Mouse (Mus musculus) G1E (cell line): Measurements from ENCODE around the gene Defb23. TPM values are rescaled to one million over a fixed set of nuclear protein-coding genes. Genes with fewer than 3 reads are reported as not detected.

Source experiments
- ATAC-seq: 2 replicates; pipeline ENCODE4 v1.8.0; 2016; ENCODE audit warnings: mild to moderate bottlenecking; ENCODE audit not compliant: insufficient number of reproducible peaks, poor library complexity, low FRiP score, severe bottlenecking; ENCODE audit errors: extremely low read depth
- DNase-seq: peaks from one replicate; pipeline ENCODE4 v3.0.0; 2012; ENCODE audit warnings: low spot score
- H3K27me3 ChIP-seq: 2 replicates; pipeline ENCODE4 v1.6.1; 2012; ENCODE audit warnings: mild to moderate bottlenecking, low read length, inconsistent platforms; ENCODE audit not compliant: insufficient read depth
- H3K36me3 ChIP-seq: replicated peaks from 2 replicates; pipeline ENCODE3; 2012; ENCODE audit warnings: mild to moderate bottlenecking, inconsistent platforms
- H3K4me1 ChIP-seq: 2 replicates; pipeline ENCODE4 v1.6.1; 2012; ENCODE audit warnings: low read depth, low read length, inconsistent platforms, mixed read lengths; ENCODE audit not compliant: insufficient read depth
- H3K4me3 ChIP-seq: 2 replicates; pipeline ENCODE4 v1.5.1; 2012; ENCODE audit warnings: low read depth, mild to moderate bottlenecking, inconsistent platforms, low read length, moderate library complexity, mixed read lengths
- H3K9me3 ChIP-seq: replicated peaks from 2 replicates; pipeline ENCODE4 v1.6.1; 2012; ENCODE audit warnings: inconsistent platforms
- CTCF ChIP-seq: IDR thresholded peaks from 2 replicates; pipeline ENCODE4 v1.5.1; 2012; ENCODE audit warnings: low read depth, low read length, inconsistent platforms, mixed read lengths
- GATA1 ChIP-seq: IDR thresholded peaks from 2 replicates; pipeline ENCODE4 v1.6.1; 2012; ENCODE audit warnings: borderline replicate concordance, low read length, inconsistent platforms, mixed read lengths
- GATA2 ChIP-seq: IDR thresholded peaks from 2 replicates; pipeline ENCODE4 v1.6.1; 2012; ENCODE audit warnings: low read depth, low read length, inconsistent platforms, borderline replicate concordance
- POLR2AphosphoS5 ChIP-seq: IDR thresholded peaks from 2 replicates; pipeline ENCODE4 v1.6.1; 2012; ENCODE audit warnings: low read depth, low read length, inconsistent platforms; ENCODE audit not compliant: insufficient replicate concordance
- TAL1 ChIP-seq: conservative IDR thresholded peaks from 2 replicates; pipeline ENCODE4 v1.6.1; 2012; ENCODE audit warnings: low read depth, low read length, inconsistent platforms, mixed read lengths
- polyA plus RNA-seq: library from polyadenylated mRNA; stranded (reverse); fragments of >175 nt; gene quantifications from 2 replicates; pipeline ENCODE4 v1.2.3, GENCODE M21; 2012
- total RNA-seq, 2 experiments: library from RNA; stranded (forward) in 1 of 2; stranded (reverse) in 1 of 2; fragments of 200-1000 nt in 1 of 2; fragments of >200 nt in 1 of 2; fragmentation: Nextera tagmentation in 1 of 2; gene quantifications; 2 replicates each; pipeline ENCODE4 v1.2.3; 2014 to 2017

Gene Defb23
- total and polyA plus RNA-seq, 3 experiments = not detected

GRCm38 (mm10) chr2:152446642-152447041, 17.8 kb downstream of the Defb23 start:
- Histone ChIP-seq H3K36me3 (peaks cover 27% of the 10 kb centered on the region), H3K27me3 (peaks cover 4% of the 10 kb centered on the region; the same call in 1 of the 2 replicates), H3K4me3 (no peak overlapping the region), H3K9me3 (no peaks in the 10 kb centered on the region), H3K4me1 (peaks cover 37% of the 10 kb centered on the region)
- TF ChIP-seq GATA2 = no peak
- no peak for TF ChIP-seq CTCF
- ATAC-seq (peak; percentile 8; the same call in 1 of the 2 replicates), DNase-seq (no peak)

- H3K27me3 ChIP-seq = peaks cover 6% of the 10 kb centered on the region; the same call in 1 of the 2 replicates
- H3K36me3 ChIP-seq = peaks cover 51% of the 10 kb centered on the region
- no peaks in the 10 kb centered on the region for H3K9me3 ChIP-seq
- ATAC-seq (no peak), DNase-seq (no peak)
- TF ChIP-seq POLR2AphosphoS5 = no peak
- TF ChIP-seq GATA2 = no peak
- TF ChIP-seq TAL1 = no peak
- no peak for TF ChIP-seq CTCF
- no peak for TF ChIP-seq GATA1
- no peak overlapping the region for H3K4me3 ChIP-seq
- peaks cover 40% of the 10 kb centered on the region for H3K4me1 ChIP-seq
Observed at GRCm38 (mm10) chr2:152443281-152443680, 21.1 kb downstream of the Defb23 start.

- H3K4me3 ChIP-seq = no peak overlapping the region
- no peak for ATAC-seq
- H3K27me3 ChIP-seq = peaks cover 6% of the 10 kb centered on the region; the same call in 1 of the 2 replicates
Observed at GRCm38 (mm10) chr2:152442322-152442721, 22.1 kb downstream of the Defb23 start.

DNA sequence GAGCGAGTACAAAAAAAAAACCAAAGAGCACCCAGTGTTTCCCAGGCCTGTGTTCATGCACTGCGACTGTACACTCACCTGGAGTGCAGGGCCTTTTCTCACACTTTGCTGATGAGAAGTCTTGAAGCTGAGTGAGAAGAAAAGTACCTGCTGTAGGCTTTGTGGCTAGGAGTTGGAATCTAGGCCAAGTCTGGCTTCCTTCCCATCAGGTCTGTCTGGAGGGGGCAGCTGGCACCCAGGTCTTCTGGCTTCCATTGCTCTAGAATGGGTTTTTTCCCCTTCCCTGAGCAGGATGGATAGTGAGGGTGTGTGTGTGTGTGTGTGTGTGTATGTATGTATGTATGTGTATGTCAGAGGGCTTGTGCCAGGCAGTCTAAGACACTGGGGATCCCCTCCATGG, 24.6 kb downstream of the Defb23 start:
- H3K27me3 ChIP-seq = peaks cover 6% of the 10 kb centered on the region; the same call in 1 of the 2 replicates
- no peaks in the 10 kb centered on the region for H3K9me3 ChIP-seq
- no peak overlapping the region for H3K4me3 ChIP-seq
- TF ChIP-seq POLR2AphosphoS5 (no peak), GATA2 (no peak), CTCF (no peak), TAL1 (no peak), GATA1 (no peak)
- ATAC-seq = no peak
- DNase-seq = no peak
- H3K4me1 ChIP-seq = peaks cover 46% of the 10 kb centered on the region
- H3K36me3 ChIP-seq = peaks cover 51% of the 10 kb centered on the region

More at GRCm38 (mm10) chr2:152442322-152442721, 22.1 kb downstream of the Defb23 start:
- TF ChIP-seq GATA1 (no peak), CTCF (no peak), POLR2AphosphoS5 (no peak)
- H3K36me3 ChIP-seq = peaks cover 51% of the 10 kb centered on the region
- DNase-seq = no peak
- H3K9me3 ChIP-seq = no peaks in the 10 kb centered on the region
- peaks cover 42% of the 10 kb centered on the region for H3K4me1 ChIP-seq

- DNase-seq (no peak), ATAC-seq (no peak)
- peaks cover 6% of the 10 kb centered on the region; the same call in 1 of the 2 replicates for H3K27me3 ChIP-seq
- H3K9me3 ChIP-seq = no peaks in the 10 kb centered on the region
- H3K36me3 ChIP-seq = peaks cover 48% of the 10 kb centered on the region
- no peak overlapping the region for H3K4me3 ChIP-seq
- H3K4me1 ChIP-seq = peaks cover 45% of the 10 kb centered on the region
- no peak for TF ChIP-seq CTCF
- no peak for TF ChIP-seq POLR2AphosphoS5
- no peak for TF ChIP-seq GATA2
Observed at GRCm38 (mm10) chr2:152438963-152439362, 25.5 kb downstream of the Defb23 start.

DNA sequence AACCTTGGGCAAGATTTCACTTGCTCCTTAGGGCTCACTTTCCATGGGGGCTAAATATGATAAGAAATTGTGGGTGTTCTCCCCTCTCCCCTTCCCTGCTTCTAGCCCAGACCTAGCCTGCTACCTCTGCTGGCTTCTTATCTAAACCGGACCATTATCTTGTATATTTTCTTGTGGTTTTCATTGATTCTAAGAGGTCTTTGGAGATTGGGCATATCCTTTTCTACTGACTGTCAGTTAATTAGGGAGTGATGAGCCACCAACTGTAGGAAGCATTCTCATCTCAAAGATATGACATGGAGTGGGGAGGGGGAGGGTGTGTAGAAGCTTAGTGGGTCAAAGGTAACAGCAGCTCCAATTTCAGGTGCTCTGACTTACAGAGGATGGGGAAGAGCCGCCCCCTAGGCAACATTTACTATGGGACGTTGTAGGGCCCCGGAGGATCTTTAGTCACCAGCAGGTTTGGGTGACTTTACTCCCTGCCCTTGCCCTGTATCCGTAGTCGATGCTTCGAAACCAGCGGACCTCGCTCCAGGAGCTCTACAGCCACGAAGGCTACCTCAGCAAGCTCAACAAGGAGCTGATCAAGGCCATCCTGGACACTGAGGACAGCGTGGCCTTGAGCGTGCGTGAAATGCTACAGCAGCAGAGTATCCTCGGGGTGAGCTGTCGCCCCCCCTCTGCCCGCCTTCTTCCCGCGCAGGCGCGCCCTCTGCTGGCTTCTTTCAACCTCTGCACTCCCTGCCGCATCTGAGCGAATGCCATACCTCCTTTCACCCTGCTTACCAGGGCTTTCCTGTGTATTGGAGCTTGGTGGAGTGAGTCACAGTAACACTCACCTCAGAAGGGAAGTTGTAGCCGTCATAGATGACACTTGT, 27.2 kb downstream of the Defb23 start:
- H3K4me3 ChIP-seq = peak overlapping the region; percentile 68
- ATAC-seq = peak; percentile 47
- H3K4me1 ChIP-seq = peaks cover 48% of the 10 kb centered on the region
- no peak for TF ChIP-seq GATA1
- no peak for TF ChIP-seq GATA2
- no peak for TF ChIP-seq POLR2AphosphoS5
- TF ChIP-seq CTCF = peak; percentile 95
- TF ChIP-seq TAL1 = no peak
- peaks cover 2% of the 10 kb centered on the region for H3K27me3 ChIP-seq
- peak; percentile 51 for DNase-seq
- H3K36me3 ChIP-seq = peaks cover 40% of the 10 kb centered on the region
- H3K9me3 ChIP-seq = no peaks in the 10 kb centered on the region
